Mouse (Mus musculus): ENCODE data around the gene Dazl.
"Not testable (repeated sequence)": the region's sequence is repeated elsewhere in the genome, so short reads cannot be mapped to it uniquely, and the experiment has no call there.

The Dazl gene

GRCm38 (mm10) chr17:50308059-50308647 is 14.7 kb upstream of the Dazl start:
- no peak for DNase-seq (ENCODE audit: low read depth, low spot score)
- Histone ChIP-seq H3K36me3 (ENCODE audit: control insufficient read depth, insufficient read depth, low read length, poor library complexity, severe bottlenecking) (no peaks in the 10 kb centered on the region), H3K27me3 (ENCODE audit: control insufficient read depth, insufficient read depth, low read length, poor library complexity, severe bottlenecking) (no peaks in the 10 kb centered on the region; the same call in 1 of the 2 replicates)

- no peaks in the 10 kb centered on the region for H3K36me3 ChIP-seq (ENCODE audit: control insufficient read depth, insufficient read depth, low read length, poor library complexity, severe bottlenecking)
- no peak for DNase-seq (ENCODE audit: low read depth, low spot score)
- H3K27me3 ChIP-seq (ENCODE audit: control insufficient read depth, insufficient read depth, low read length, poor library complexity, severe bottlenecking), result no peaks in the 10 kb centered on the region
Measured at GRCm38 (mm10) chr17:50302867-50303266, 9.4 kb upstream of the Dazl start.

GRCm38 (mm10) chr17:50300171-50300841 is 6.9 kb upstream of the Dazl start:
- no peaks in the 10 kb centered on the region for H3K36me3 ChIP-seq (ENCODE audit: control insufficient read depth, insufficient read depth, low read length, poor library complexity, severe bottlenecking)
- H3K27me3 ChIP-seq (ENCODE audit: control insufficient read depth, insufficient read depth, low read length, poor library complexity, severe bottlenecking), result no peaks in the 10 kb centered on the region
- no peak for DNase-seq (ENCODE audit: low read depth, low spot score)

- H3K36me3 ChIP-seq (ENCODE audit: control insufficient read depth, insufficient read depth, low read length, poor library complexity, severe bottlenecking), result no peaks in the 10 kb centered on the region
- no peak for DNase-seq (ENCODE audit: low read depth, low spot score)
- no peaks in the 10 kb centered on the region for H3K27me3 ChIP-seq (ENCODE audit: control insufficient read depth, insufficient read depth, low read length, poor library complexity, severe bottlenecking)
Measured at GRCm38 (mm10) chr17:50298821-50299220, 5.4 kb upstream of the Dazl start.

GRCm38 (mm10) chr17:50294726-50295125 is 1.3 kb upstream of the Dazl start:
- DNase-seq (ENCODE audit: low read depth, low spot score), result no peak
- Histone ChIP-seq H3K36me3 (ENCODE audit: control insufficient read depth, insufficient read depth, low read length, poor library complexity, severe bottlenecking) (no peaks in the 10 kb centered on the region), H3K27me3 (ENCODE audit: control insufficient read depth, insufficient read depth, low read length, poor library complexity, severe bottlenecking) (no peaks in the 10 kb centered on the region)

GRCm38 (mm10) chr17:50292661-50293171 is 720 bp downstream of the Dazl start:
- DNase-seq (ENCODE audit: low read depth, low spot score), result peak; percentile 93
- no peaks in the 10 kb centered on the region for H3K36me3 ChIP-seq (ENCODE audit: control insufficient read depth, insufficient read depth, low read length, poor library complexity, severe bottlenecking)
- no peaks in the 10 kb centered on the region for H3K27me3 ChIP-seq (ENCODE audit: control insufficient read depth, insufficient read depth, low read length, poor library complexity, severe bottlenecking)

- Histone ChIP-seq H3K27me3 (ENCODE audit: control insufficient read depth, insufficient read depth, low read length, poor library complexity, severe bottlenecking) (no peaks in the 10 kb centered on the region), H3K36me3 (ENCODE audit: control insufficient read depth, insufficient read depth, low read length, poor library complexity, severe bottlenecking) (no peaks in the 10 kb centered on the region)
- DNase-seq (ENCODE audit: low read depth, low spot score), result peak; percentile 66
Measured at GRCm38 (mm10) chr17:50291485-50292200, 1.8 kb downstream of the Dazl start.

GRCm38 (mm10) chr17:50284845-50285244 is 8.6 kb downstream of the Dazl start:
- Histone ChIP-seq H3K36me3 (ENCODE audit: control insufficient read depth, insufficient read depth, low read length, poor library complexity, severe bottlenecking) (no peaks in the 10 kb centered on the region), H3K27me3 (ENCODE audit: control insufficient read depth, insufficient read depth, low read length, poor library complexity, severe bottlenecking) (no peaks in the 10 kb centered on the region)
- no peak for DNase-seq (ENCODE audit: low read depth, low spot score)

GRCm38 (mm10) chr17:50261615-50262014 is 31.8 kb downstream of the Dazl start:
- H3K36me3 ChIP-seq (ENCODE audit: control insufficient read depth, insufficient read depth, low read length, poor library complexity, severe bottlenecking); H3K27me3 ChIP-seq (ENCODE audit: control insufficient read depth, insufficient read depth, low read length, poor library complexity, severe bottlenecking); DNase-seq (ENCODE audit: low read depth, low spot score): not testable (repeated sequence)

- DNase-seq (ENCODE audit: low read depth, low spot score), result no peak
- H3K36me3 ChIP-seq (ENCODE audit: control insufficient read depth, insufficient read depth, low read length, poor library complexity, severe bottlenecking), result no peaks in the 10 kb centered on the region
Measured at GRCm38 (mm10) chr17:50260856-50261255, 32.6 kb downstream of the Dazl start.

GRCm38 (mm10) chr17:50246605-50247004 is 46.8 kb downstream of the Dazl start:
- Histone ChIP-seq H3K36me3 (ENCODE audit: control insufficient read depth, insufficient read depth, low read length, poor library complexity, severe bottlenecking) (no peaks in the 10 kb centered on the region), H3K27me3 (ENCODE audit: control insufficient read depth, insufficient read depth, low read length, poor library complexity, severe bottlenecking) (no peaks in the 10 kb centered on the region)
- no peak for DNase-seq (ENCODE audit: low read depth, low spot score)

More at GRCm38 (mm10) chr17:50260856-50261255, 32.6 kb downstream of the Dazl start:
- H3K27me3 ChIP-seq (ENCODE audit: control insufficient read depth, insufficient read depth, low read length, poor library complexity, severe bottlenecking), result no peaks in the 10 kb centered on the region

- H3K36me3 ChIP-seq (ENCODE audit: control insufficient read depth, insufficient read depth, low read length, poor library complexity, severe bottlenecking), result no peaks in the 10 kb centered on the region
- DNase-seq (ENCODE audit: low read depth, low spot score), result no peak
- H3K27me3 ChIP-seq (ENCODE audit: control insufficient read depth, insufficient read depth, low read length, poor library complexity, severe bottlenecking), result no peaks in the 10 kb centered on the region
Measured at GRCm38 (mm10) chr17:50244675-50245074, 48.8 kb downstream of the Dazl start.

GRCm38 (mm10) chr17:50243326-50243725 is 50.1 kb downstream of the Dazl start:
- H3K36me3 ChIP-seq (ENCODE audit: control insufficient read depth, insufficient read depth, low read length, poor library complexity, severe bottlenecking), result no peaks in the 10 kb centered on the region
- DNase-seq (ENCODE audit: low read depth, low spot score), result no peak
- no peaks in the 10 kb centered on the region for H3K27me3 ChIP-seq (ENCODE audit: control insufficient read depth, insufficient read depth, low read length, poor library complexity, severe bottlenecking)

- DNase-seq (ENCODE audit: low read depth, low spot score), result peak; percentile 34
- Histone ChIP-seq H3K27me3 (ENCODE audit: control insufficient read depth, insufficient read depth, low read length, poor library complexity, severe bottlenecking) (no peaks in the 10 kb centered on the region), H3K36me3 (ENCODE audit: control insufficient read depth, insufficient read depth, low read length, poor library complexity, severe bottlenecking) (no peaks in the 10 kb centered on the region)
Measured at GRCm38 (mm10) chr17:50237818-50238610, 55.4 kb downstream of the Dazl start.

- Histone ChIP-seq H3K36me3 (ENCODE audit: control insufficient read depth, insufficient read depth, low read length, poor library complexity, severe bottlenecking) (no peaks in the 10 kb centered on the region), H3K27me3 (ENCODE audit: control insufficient read depth, insufficient read depth, low read length, poor library complexity, severe bottlenecking) (no peaks in the 10 kb centered on the region)
- DNase-seq (ENCODE audit: low read depth, low spot score), result peak; percentile 87
Measured at GRCm38 (mm10) chr17:50237436-50237709, 56.1 kb downstream of the Dazl start.

Measured in splenic B cell, adult 2 months (primary cell).